Mouse (Mus musculus) kidney, adult 8-10 months (tissue): ENCODE measurements at regions not wholly inside any gene's neighbourhood (a gene's known extent, or its start where the extent isn't known, plus 50 kb on each side); places are given as distances from the start of the nearest gene placed in this dataset.

Experiments
- DNase-seq, 2 experiments: peaks; one replicate each; pipeline ENCODE4 v3.0.0; 2022

- peak in 1 of 2 experiments; percentile 26 for DNase-seq
These were observed 376.9 kb upstream of the Luzp2 start for GRCm38 (mm10) chr7:54458386-54458785.

GRCm38 (mm10) chr7:54491254-54491653, 344.0 kb upstream of the Luzp2 start:
- no peak for DNase-seq

GRCm38 (mm10) chr7:54505235-54505634, 330.1 kb upstream of the Luzp2 start:
- no peak for DNase-seq

GRCm38 (mm10) chr7:54507006-54507405, 328.3 kb upstream of the Luzp2 start:
- DNase-seq, result no peak

GRCm38 (mm10) chr7:54535693-54536092, 299.6 kb upstream of the Luzp2 start:
- DNase-seq, result no peak

- no peak for DNase-seq
These were observed 277.9 kb upstream of the Luzp2 start for GRCm38 (mm10) chr7:54557436-54557835.

GRCm38 (mm10) chr7:54565569-54566179, 269.6 kb upstream of the Luzp2 start:
- no peak for DNase-seq

- DNase-seq, result no peak
These were observed 235.5 kb upstream of the Luzp2 start for GRCm38 (mm10) chr7:54599776-54600175.

GRCm38 (mm10) chr7:54622436-54622835, 212.9 kb upstream of the Luzp2 start:
- DNase-seq, result no peak

- DNase-seq, result no peak
These were observed 201.4 kb upstream of the Luzp2 start for GRCm38 (mm10) chr7:54633930-54634329.

- DNase-seq, result no peak
These were observed 200.8 kb upstream of the Luzp2 start for GRCm38 (mm10) chr7:54634348-54635035.

GRCm38 (mm10) chr7:54645314-54645713, 190.0 kb upstream of the Luzp2 start:
- DNase-seq, result no peak

- DNase-seq, result no peak
These were observed 186.3 kb upstream of the Luzp2 start for GRCm38 (mm10) chr7:54649025-54649424.
